Mouse (Mus musculus): Measurements from ENCODE around the gene Setd4. TPM values are rescaled to one million over a fixed set of nuclear protein-coding genes. Genes with fewer than 3 reads are reported as not detected.
A peak's percentile ranks its signal among the peaks of the same experiment; 100 is the strongest.

The Setd4 gene
- total RNA-seq, 2 experiments from 2014 or later = 11.4 to 12.7 TPM

GRCm38 (mm10) chr16:93590915-93591314 lies 12.9 kb downstream of the Setd4 start:
- intact Hi-C loops (cut with DNase I) = no loop called here
- Histone ChIP-seq H3K4me3 (no peak overlapping the region), H3K27ac (no peak overlapping the region)
- no peak for DNase-seq (ENCODE audit: extremely low spot score in 1 of 2, low spot score in 2 of 2)
- TF ChIP-seq CTCF (IDR thresholded peaks at IDR 0.05) = no peak

- intact Hi-C loops (cut with DNase I) = no loop called here
- DNase-seq (ENCODE audit: extremely low spot score in 1 of 2, low spot score in 2 of 2) = no peak
- H3K27ac ChIP-seq = no peak overlapping the region
- H3K4me3 ChIP-seq = no peak overlapping the region
- no peak for TF ChIP-seq CTCF (IDR thresholded peaks at IDR 0.05)
Measured at GRCm38 (mm10) chr16:93588281-93588680, 15.6 kb downstream of the Setd4 start.

GRCm38 (mm10) chr16:93586382-93586781 lies 17.5 kb downstream of the Setd4 start:
- intact Hi-C loops (cut with DNase I) = no loop called here
- Histone ChIP-seq H3K27ac (no peak overlapping the region), H3K4me3 (no peak overlapping the region)
- TF ChIP-seq CTCF (IDR thresholded peaks at IDR 0.05) = no peak
- no peak for DNase-seq (ENCODE audit: extremely low spot score in 1 of 2, low spot score in 2 of 2)

GRCm38 (mm10) chr16:93585703-93586205 lies 18.1 kb downstream of the Setd4 start:
- H3K27ac ChIP-seq = no peak overlapping the region
- TF ChIP-seq CTCF (IDR thresholded peaks at IDR 0.05) = no peak
- intact Hi-C loops (cut with DNase I) = no loop called here
- DNase-seq (ENCODE audit: extremely low spot score in 1 of 2, low spot score in 2 of 2) = no peak
- H3K4me3 ChIP-seq = no peak overlapping the region

- Histone ChIP-seq H3K27ac (no peak overlapping the region), H3K4me3 (no peak overlapping the region)
- DNase-seq (ENCODE audit: extremely low spot score in 1 of 2, low spot score in 2 of 2) = no peak
- no peak for TF ChIP-seq CTCF (IDR thresholded peaks at IDR 0.05)
- intact Hi-C loops (cut with DNase I) = no loop called here
Measured at GRCm38 (mm10) chr16:93584976-93585702, 18.7 kb downstream of the Setd4 start.

GRCm38 (mm10) chr16:93581125-93581524 lies 22.7 kb downstream of the Setd4 start:
- intact Hi-C loops (cut with DNase I) = no loop called here
- no peak for DNase-seq (ENCODE audit: extremely low spot score in 1 of 2, low spot score in 2 of 2)
- Histone ChIP-seq H3K4me3 (no peak overlapping the region), H3K27ac (no peak overlapping the region)
- TF ChIP-seq CTCF (IDR thresholded peaks at IDR 0.05) = no peak

- Histone ChIP-seq H3K27ac (no peak overlapping the region), H3K4me3 (no peak overlapping the region)
- TF ChIP-seq CTCF (IDR thresholded peaks at IDR 0.05) = no peak
- intact Hi-C loops (cut with DNase I) = no loop called here
- DNase-seq (ENCODE audit: extremely low spot score in 1 of 2, low spot score in 2 of 2) = no peak
Measured at GRCm38 (mm10) chr16:93578346-93579005, 25.4 kb downstream of the Setd4 start.

- H3K4me3 ChIP-seq = no peak overlapping the region
- no peak overlapping the region for H3K27ac ChIP-seq
- peak; percentile 98 for TF ChIP-seq CTCF (IDR thresholded peaks at IDR 0.05)
- DNase-seq (ENCODE audit: extremely low spot score in 1 of 2, low spot score in 2 of 2) = peak; percentile 78 to 89
- intact Hi-C loops (cut with DNase I) = no loop called here
Measured at GRCm38 (mm10) chr16:93576412-93577082, 27.3 kb downstream of the Setd4 start.

GRCm38 (mm10) chr16:93575574-93575973 lies 28.3 kb downstream of the Setd4 start:
- DNase-seq (ENCODE audit: extremely low spot score in 1 of 2, low spot score in 2 of 2) = no peak
- Histone ChIP-seq H3K4me3 (no peak overlapping the region), H3K27ac (no peak overlapping the region)
- no peak for TF ChIP-seq CTCF (IDR thresholded peaks at IDR 0.05)
- intact Hi-C loops (cut with DNase I) = no loop called here

- H3K27ac ChIP-seq = no peak overlapping the region
- no peak for TF ChIP-seq CTCF (IDR thresholded peaks at IDR 0.05)
- no peak for DNase-seq (ENCODE audit: extremely low spot score in 1 of 2, low spot score in 2 of 2)
- H3K4me3 ChIP-seq = no peak overlapping the region
- intact Hi-C loops (cut with DNase I) = no loop called here
Measured at GRCm38 (mm10) chr16:93574521-93575191, 29.2 kb downstream of the Setd4 start.

GRCm38 (mm10) chr16:93573434-93573833 lies 30.4 kb downstream of the Setd4 start:
- Histone ChIP-seq H3K4me3 (no peak overlapping the region), H3K27ac (no peak overlapping the region)
- intact Hi-C loops (cut with DNase I) = no loop called here
- DNase-seq (ENCODE audit: extremely low spot score in 1 of 2, low spot score in 2 of 2) = no peak
- no peak for TF ChIP-seq CTCF (IDR thresholded peaks at IDR 0.05)

GRCm38 (mm10) chr16:93572383-93572782 lies 31.5 kb downstream of the Setd4 start:
- no peak for DNase-seq (ENCODE audit: extremely low spot score in 1 of 2, low spot score in 2 of 2)
- TF ChIP-seq CTCF (IDR thresholded peaks at IDR 0.05) = no peak

More at GRCm38 (mm10) chr16:93572383-93572782, 31.5 kb downstream of the Setd4 start:
- intact Hi-C loops (cut with DNase I) = no loop called here
- no peak overlapping the region for H3K4me3 ChIP-seq
- H3K27ac ChIP-seq = no peak overlapping the region
